Mouse (Mus musculus): ENCODE data around the gene Myo19.

DNA sequence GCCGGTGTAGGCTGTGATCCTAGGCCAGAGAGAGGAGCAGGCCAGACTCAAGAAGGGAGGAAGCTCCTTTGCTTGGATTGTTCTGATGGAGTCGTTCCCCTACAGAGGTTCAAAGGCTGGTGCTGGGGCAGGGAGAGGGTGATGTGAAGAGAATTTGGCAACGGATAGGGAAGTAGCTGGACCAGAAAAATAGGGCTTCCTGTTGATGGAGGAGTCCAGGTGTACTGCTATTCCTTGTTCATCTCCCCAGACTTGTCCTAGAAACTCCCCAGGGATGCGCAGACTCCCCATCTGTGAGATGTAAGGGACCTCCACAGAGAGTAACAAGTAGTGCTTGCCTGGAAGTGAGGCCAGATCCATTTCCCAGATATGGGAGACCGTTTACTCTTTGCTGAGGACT lies 76.5 kb downstream of the Myo19 start:
- no peak for TF ChIP-seq GATA1 (IDR thresholded peaks at IDR 0.05; ENCODE audit: low read length)
- TF ChIP-seq TAL1 (IDR thresholded peaks at IDR 0.05; ENCODE audit: low read length): no peak

All from erythroblast, embryonic 14.5 days (primary cell).